Mouse (Mus musculus) heart, postnatal 14 days (tissue): ENCODE results near the gene Bcl2a1c. TPM values are rescaled to one million over a fixed set of nuclear protein-coding genes. Genes with fewer than 3 reads are reported as not detected.
A peak's percentile ranks its signal among the peaks of the same experiment; 100 is the strongest.
"Not testable (repeated sequence)": the region's sequence is repeated elsewhere in the genome, so short reads cannot be mapped to it uniquely, and the experiment has no call there.

Experiments used
- DNase-seq, 2 experiments: peaks; one replicate each; pipeline ENCODE4 v3.0.0; 2021 to 2022
- intact Hi-C: fragments of 180-260 bp; cut with DNase I; formaldehyde crosslinking; loops from one replicate; pipeline ENCODE4 v1.15.1; 2025
- long read RNA-seq, 2 experiments: library from polyadenylated mRNA; stranded (forward); transcript quantifications; one replicate each; pipeline ENCODE4 v2.0.0; 2021
- total RNA-seq, 2 experiments: library from RNA; stranded (reverse); gene quantifications; 2 replicates each; pipeline ENCODE4 v1.2.3; 2021

Bcl2a1c gene
- total RNA-seq: not detected
- long read RNA-seq, experiment 1: 0 reads
- long read RNA-seq, experiment 2: 0 reads

GRCm38 (mm10) chr9:114329855-114330254 is at the start of gene Bcl2a1c:
Gene Bcl2a1c (plus strand): TSS chr9:114330135.
- intact Hi-C loops, DNase-seq: not testable (repeated sequence)

DNA sequence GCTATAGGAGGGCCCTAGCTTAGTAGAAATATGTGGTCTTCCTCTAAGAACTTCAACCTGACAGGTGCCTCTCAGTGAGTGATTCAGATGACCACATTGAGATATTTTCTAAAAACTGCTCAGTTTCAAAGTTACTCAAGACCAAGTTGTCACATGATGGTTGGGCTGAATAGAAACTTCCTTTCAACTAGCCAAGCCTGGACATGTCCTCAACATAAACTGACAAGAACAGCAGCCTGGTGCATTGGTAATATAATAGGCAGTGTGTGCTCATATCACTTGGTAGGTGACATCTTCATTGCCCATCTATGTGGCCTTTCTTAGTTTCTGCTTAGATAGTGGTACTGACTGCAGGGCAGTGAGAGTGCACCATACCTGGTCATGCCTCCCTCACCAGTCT is 24.0 kb upstream of the Bcl2a1c start:
- intact Hi-C loops: not testable (repeated sequence)

GRCm38 (mm10) chr9:114311752-114312151 is 18.2 kb upstream of the Bcl2a1c start:
- not testable (repeated sequence) for DNase-seq
- intact Hi-C loops: loop anchor here (10.0 kb wide), 1 partner anchor 187 kb away; no protein-coding TSS in a partner anchor

More for the DNA sequence above, 24.0 kb upstream of the Bcl2a1c start:
- not testable (repeated sequence) for DNase-seq

DNA sequence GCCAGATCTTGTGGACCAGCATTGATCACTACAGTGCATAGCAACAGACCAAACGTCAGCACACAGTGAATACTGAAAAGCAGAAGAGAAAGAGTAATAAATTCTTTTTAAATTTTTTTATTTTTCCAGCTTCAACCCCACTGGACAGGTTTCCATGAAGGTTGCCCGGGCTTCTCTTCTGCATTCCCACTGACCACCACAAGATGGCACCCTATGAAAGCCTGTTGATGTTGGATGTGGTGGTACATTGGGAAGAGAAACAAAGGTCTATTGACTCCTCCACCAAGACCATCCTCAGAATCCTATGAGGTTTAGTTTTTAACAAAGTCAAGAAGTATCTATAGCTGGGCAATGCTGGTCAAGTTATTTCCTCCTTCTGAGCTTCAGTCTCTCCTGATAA is 11.9 kb upstream of the Bcl2a1c start:
- peak; percentile 50 to 69 for DNase-seq
- intact Hi-C loops: loop anchor here (2.0 to 10.0 kb wide), 2 partner anchors 63 to 193 kb away; no protein-coding TSS in a partner anchor

DNA sequence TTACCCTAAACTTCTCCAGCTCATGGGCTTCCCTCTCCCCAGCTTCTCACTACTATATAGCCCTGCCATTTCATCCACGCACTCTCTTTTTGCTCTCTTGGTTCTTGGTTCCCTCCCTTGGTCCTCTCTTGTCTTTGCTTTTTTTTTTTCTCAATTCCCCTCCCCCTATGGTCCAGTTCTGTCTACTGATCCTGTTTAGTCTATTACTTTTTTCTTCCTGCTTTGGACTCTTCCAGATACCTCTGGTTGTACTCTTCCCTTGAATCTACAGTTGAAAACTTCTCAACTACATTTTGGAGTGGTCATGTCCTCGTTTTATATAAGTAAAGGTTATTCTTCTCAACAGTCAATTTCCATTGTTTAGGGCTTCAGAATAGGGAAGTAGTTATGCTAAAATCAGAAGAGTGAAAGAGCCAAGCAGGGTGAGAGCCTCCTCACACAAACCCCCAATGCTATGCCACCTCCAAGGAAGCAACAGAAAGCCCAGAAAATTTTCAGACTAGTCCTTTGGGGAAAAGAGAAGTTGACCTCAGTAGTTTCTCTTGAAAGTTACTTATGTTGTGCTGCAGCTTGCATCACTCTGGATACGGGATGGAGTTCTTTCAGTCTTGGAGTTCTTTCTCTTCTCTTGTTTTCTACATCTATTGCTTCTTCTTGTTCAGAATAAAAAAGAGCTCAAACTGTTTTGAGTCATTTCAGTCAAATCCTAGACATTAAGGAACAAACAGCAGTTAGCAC is 3.8 kb upstream of the Bcl2a1c start:
- no peak for DNase-seq
- intact Hi-C loops: no loop called here

- DNase-seq, intact Hi-C loops: not testable (repeated sequence)
Observed at GRCm38 (mm10) chr9:114328332-114328731, 1.6 kb upstream of the Bcl2a1c start.

GRCm38 (mm10) chr9:114367783-114368470 is 38.0 kb downstream of the Bcl2a1c start:
- DNase-seq: peak; percentile 86 to 89
- intact Hi-C loops: no loop called here

DNA sequence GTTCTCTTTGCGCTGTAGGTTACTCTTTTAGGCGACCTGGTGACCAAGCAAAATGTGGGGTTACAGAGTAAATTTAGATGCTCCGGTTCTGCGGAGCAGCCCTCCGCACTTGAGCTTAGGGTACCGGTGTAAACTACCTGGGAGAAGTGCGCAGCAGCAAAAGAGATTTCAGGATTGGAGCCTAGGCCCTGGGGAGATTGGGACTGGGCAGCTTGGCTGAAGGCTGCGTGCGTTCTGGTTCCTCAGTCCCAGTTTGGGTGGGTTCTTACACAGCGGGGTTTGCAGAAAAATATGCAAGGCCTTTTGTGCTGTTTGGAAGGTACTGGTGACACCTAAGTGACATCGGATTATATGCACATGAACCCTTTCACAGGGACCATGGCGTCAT is 38.5 kb downstream of the Bcl2a1c start:
- intact Hi-C loops: no loop called here
- no peak for DNase-seq

GRCm38 (mm10) chr9:114369389-114369788 is 39.5 kb downstream of the Bcl2a1c start:
- not testable (repeated sequence) for DNase-seq

GRCm38 (mm10) chr9:114371717-114372116 is 41.8 kb downstream of the Bcl2a1c start:
- intact Hi-C loops: loop anchor here (5.0 kb wide), 1 partner anchor 279 kb away; no protein-coding TSS in a partner anchor
- not testable (repeated sequence) for DNase-seq

More at GRCm38 (mm10) chr9:114369389-114369788, 39.5 kb downstream of the Bcl2a1c start:
- intact Hi-C loops: not testable (repeated sequence)

DNA sequence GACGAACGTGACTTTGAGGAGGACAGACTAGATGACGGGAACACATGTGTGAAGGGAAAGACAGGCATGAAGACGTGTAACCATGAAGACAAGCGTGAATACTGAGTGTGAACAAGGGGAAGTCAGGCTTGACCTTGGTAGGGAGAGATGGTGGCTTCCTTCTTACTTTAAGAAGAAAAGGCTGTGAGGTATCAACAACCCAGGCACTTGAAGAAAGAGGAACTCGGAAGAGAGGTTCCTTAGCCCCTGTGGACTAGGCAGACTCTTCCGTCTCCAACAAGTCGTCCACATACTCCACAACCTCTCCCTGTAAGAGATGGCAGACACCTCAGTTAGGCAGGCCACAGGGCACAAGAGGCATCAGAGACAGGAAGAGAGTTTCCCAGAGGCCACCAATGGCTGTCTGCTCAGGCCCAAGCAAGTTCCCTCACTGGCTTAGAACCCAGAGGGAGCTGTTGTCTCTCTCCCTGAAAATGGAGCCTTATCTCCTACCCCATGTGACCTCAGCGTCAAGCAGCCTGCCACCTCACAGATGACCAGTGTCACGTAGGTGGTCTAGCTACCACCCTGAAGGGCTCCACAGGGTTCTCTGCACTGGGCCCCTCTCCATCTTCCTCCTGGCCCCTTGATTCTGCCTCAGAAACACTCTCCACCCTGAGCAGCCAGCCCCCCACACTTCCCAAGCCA is 45.5 kb downstream of the Bcl2a1c start:
- DNase-seq: no peak
- intact Hi-C loops: no loop called here

GRCm38 (mm10) chr9:114377168-114377567 is 47.2 kb downstream of the Bcl2a1c start:
- intact Hi-C loops: no loop called here
- DNase-seq: peak in 1 of 2 experiments; percentile 44

DNA sequence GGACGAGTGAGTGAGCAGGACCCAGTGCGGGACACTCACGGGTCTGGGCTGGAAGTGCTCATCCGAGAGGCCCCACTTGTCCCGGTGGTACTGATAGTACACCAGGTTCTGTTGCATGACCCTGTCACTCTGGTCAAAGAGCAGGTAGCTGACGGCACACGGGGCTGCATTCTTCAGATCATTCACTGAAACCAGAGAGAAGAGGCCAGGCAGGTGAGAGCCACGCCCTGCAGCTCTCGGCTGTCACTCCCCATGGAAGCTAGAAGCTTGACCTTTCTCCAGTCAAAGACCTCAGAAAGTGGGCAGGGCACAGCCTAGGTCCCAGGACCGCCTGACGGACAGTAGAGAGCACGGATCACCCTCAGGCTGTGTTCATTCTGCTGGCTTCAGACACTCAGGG is 49.9 kb downstream of the Bcl2a1c start:
- DNase-seq: no peak
- intact Hi-C loops: loop anchor here (2.0 to 10.0 kb wide), 2 partner anchors 61 to 395 kb away; no protein-coding TSS in a partner anchor

Other genes starting within 250 kb of the Bcl2a1c start
- gene Crtap, start 60.5 kb downstream of the Bcl2a1c start, total RNA-seq: 10 to 100 TPM; 35.4 to 41.3 TPM
- gene Glb1, start 70.9 kb downstream of the Bcl2a1c start, total RNA-seq: 10 to 100 TPM; 18.5 to 19.2 TPM
- gene Tmppe, start 71.0 kb downstream of the Bcl2a1c start, total RNA-seq: 1 to 10 TPM; 4.5 to 4.8 TPM
- gene Ccr4, start 174.8 kb downstream of the Bcl2a1c start, total RNA-seq: under 1 TPM in 1 of 2 experiments, not detected in 1; 0.68 TPM
- gene C130032M10Rik, start 185.6 kb downstream of the Bcl2a1c start, total RNA-seq: not detected
- gene Trim71, start 234.2 kb downstream of the Bcl2a1c start, total RNA-seq: not detected